Mouse (Mus musculus) liver, embryonic 11.5 days (tissue): ENCODE results near the gene Spock1. TPM values are rescaled to one million over a fixed set of nuclear protein-coding genes. Genes with fewer than 3 reads are reported as not detected.

Experiments
- ATAC-seq: fragments of 200-750 bp; cut with Nextera tagmentation; replicated peaks from 2 replicates; pipeline ENCODE4 v1.8.0; 2017; ENCODE audit warnings: moderate number of reproducible peaks, mild to moderate bottlenecking, moderate TSS enrichment, moderate library complexity; ENCODE audit not compliant: low FRiP score
- DNase-seq: peaks from one replicate; pipeline ENCODE4 v3.0.0-alpha.2; 2017; ENCODE audit warnings: low spot score
- H3K27ac ChIP-seq: fragments of 300-500 bp; sonication (generic); 2 replicates; pipeline ENCODE4 v1.5.1; 2014; ENCODE audit warnings: mild to moderate bottlenecking, low read depth, low read length, control low read depth
- H3K27me3 ChIP-seq: fragments of 300-500 bp; sonication (generic); replicated peaks from 2 replicates; pipeline ENCODE4 v1.6.1; 2014; ENCODE audit warnings: low read length, mixed read lengths; ENCODE audit not compliant: control insufficient read depth, insufficient read depth
- H3K36me3 ChIP-seq: fragments of 300-500 bp; sonication (generic); 2 replicates; pipeline ENCODE4 v1.6.1; 2014; ENCODE audit warnings: mild to moderate bottlenecking, low read length, moderate library complexity, mixed read lengths; ENCODE audit not compliant: control insufficient read depth, insufficient read depth
- H3K4me1 ChIP-seq: fragments of 300-500 bp; sonication (generic); replicated peaks from 2 replicates; pipeline ENCODE4 v1.6.1; 2014; ENCODE audit warnings: low read length, mixed read lengths; ENCODE audit not compliant: control insufficient read depth, insufficient read depth
- H3K4me2 ChIP-seq: fragments of 300-500 bp; sonication (generic); 2 replicates; pipeline ENCODE4 v1.6.1; 2014; ENCODE audit warnings: mild to moderate bottlenecking, control low read depth, moderate library complexity
- H3K4me3 ChIP-seq: fragments of 300-500 bp; sonication (generic); 2 replicates; pipeline ENCODE4 v1.5.1; 2014; ENCODE audit warnings: low read depth, low read length, control low read depth
- H3K9ac ChIP-seq: fragments of 300-500 bp; sonication (generic); 2 replicates; pipeline ENCODE4 v1.6.1; 2014; ENCODE audit warnings: low read depth, low read length, control low read depth
- H3K9me3 ChIP-seq: fragments of 300-500 bp; sonication (generic); 2 replicates; pipeline ENCODE4 v1.6.1; 2016; ENCODE audit warnings: low read length, inconsistent platforms, mixed read lengths; ENCODE audit not compliant: control insufficient read depth
- WGBS: fragments of 180-500 bp; shearing (Covaris S2); extraction: QIAGEN DNeasy Blood & Tissue Kit; methylation state at CpG from one replicate; pipeline ENCODE4 v1.1.7; 2014; 5-methylcytosine and 5-hydroxymethylcytosine counted together
- polyA plus RNA-seq: library from polyadenylated mRNA; unstranded; fragments of >200 nt; fragmentation: Nextera tagmentation; extraction: Ambion mirVana; gene quantifications from 2 replicates; pipeline ENCODE4 v1.2.1, GENCODE M21; 2014

Gene Spock1
- polyA plus RNA-seq, 1 experiment from 2014 or later = 1.2 TPM

DNA sequence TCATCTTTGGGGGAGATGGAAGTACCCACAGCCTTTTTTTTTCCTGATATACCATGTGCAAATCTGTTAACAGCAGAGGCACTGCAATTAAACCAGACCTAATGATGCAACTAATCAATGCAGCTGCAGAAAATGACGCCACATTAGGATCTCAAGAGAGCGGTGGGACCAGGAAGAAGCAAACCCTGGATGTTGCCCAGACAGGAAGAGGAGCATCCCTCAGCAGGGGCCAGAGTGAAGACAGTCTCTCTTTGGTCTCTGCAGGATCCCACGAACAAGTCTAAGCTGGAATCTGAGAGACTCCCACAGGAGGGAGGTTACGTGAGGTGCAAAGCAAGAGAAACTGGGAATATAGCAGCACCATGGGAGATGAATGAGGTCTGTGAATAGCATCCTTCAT, 52.4 kb downstream of the Spock1 start:
- Histone ChIP-seq H3K9ac (no peak overlapping the region), H3K4me1 (no peaks in the 10 kb centered on the region), H3K4me3 (no peak overlapping the region), H3K9me3 (no peaks in the 10 kb centered on the region), H3K36me3 (no peaks in the 10 kb centered on the region), H3K27me3 (no peaks in the 10 kb centered on the region), H3K4me2 (no peak overlapping the region), H3K27ac (no peak overlapping the region)
- no peak for DNase-seq
- WGBS = 66% methylated on average over 4 of the region's 4 CpGs
- ATAC-seq = no peak

DNA sequence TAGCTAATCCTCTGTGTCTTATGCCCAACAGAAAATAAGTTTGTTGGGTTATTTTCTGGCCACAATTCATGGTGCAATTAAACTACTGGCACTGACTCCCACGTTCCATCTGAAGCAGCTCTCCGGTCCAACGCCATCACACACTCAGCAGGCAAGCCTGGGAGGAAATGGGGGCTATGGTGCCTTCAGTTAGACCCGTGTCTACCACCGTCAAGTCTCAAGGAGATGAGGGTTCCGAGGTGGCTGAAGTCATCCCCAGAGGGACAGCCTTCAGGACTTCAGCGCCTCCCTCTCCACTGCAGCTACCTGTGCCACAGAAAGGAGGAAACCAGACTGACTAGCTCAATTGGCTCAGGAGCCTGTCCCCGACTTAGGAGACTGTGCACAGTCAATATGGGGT, 53.7 kb downstream of the Spock1 start:
- Histone ChIP-seq H3K27me3 (no peaks in the 10 kb centered on the region), H3K9me3 (no peaks in the 10 kb centered on the region), H3K9ac (no peak overlapping the region), H3K4me3 (no peak overlapping the region), H3K4me2 (no peak overlapping the region), H3K4me1 (no peaks in the 10 kb centered on the region), H3K27ac (no peak overlapping the region), H3K36me3 (no peaks in the 10 kb centered on the region)
- no peak for ATAC-seq
- 75% methylated on average over 8 of the region's 8 CpGs for WGBS
- no peak for DNase-seq

DNA sequence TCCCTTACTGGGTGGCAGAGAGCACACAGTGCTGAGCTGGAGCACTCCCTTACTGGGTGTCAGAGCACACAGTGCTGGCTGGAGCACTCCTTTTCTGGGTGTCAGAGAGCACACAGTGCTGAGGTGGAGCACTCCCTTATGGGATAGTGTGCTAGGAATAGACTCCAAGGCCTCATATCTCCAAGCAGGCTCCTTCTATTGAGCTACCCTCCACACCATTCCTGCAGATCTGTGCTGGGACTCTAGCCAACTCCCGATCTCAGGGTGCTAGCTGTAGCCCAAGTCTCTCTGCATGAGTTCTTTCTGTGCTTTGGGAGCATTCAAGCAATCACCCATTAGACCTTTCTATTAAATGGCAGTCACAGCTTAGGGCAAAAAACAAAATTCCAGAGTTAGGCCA, 54.5 kb downstream of the Spock1 start:
- no peak overlapping the region for H3K9ac ChIP-seq
- no peak overlapping the region for H3K27ac ChIP-seq
- H3K36me3 ChIP-seq = no peaks in the 10 kb centered on the region
- H3K4me2 ChIP-seq = no peak overlapping the region
- no peak overlapping the region for H3K4me3 ChIP-seq
- H3K9me3 ChIP-seq = no peaks in the 10 kb centered on the region
- ATAC-seq = no peak
- DNase-seq = no peak
- no peaks in the 10 kb centered on the region for H3K27me3 ChIP-seq
- 79% methylated on average over 1 of the region's 1 CpGs for WGBS
- H3K4me1 ChIP-seq = no peaks in the 10 kb centered on the region

DNA sequence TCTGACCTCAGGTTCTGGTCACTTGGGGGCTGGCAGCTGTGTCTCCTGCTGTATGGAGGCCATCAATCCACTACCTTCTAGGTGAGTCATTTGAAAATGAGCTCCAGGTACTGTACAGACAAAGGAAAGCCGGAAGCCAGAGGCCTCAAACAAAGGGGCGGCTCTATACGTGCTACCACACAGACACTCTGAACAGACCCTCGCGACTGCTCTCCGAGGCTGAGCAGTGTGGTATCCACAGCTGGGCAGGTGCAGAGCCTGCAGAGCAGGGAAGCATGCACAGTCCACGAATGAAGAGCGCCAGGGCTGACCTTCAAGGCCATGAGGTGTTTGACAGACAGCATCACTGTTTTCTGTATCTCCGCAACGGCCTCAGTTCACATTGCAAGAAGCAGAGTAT, 55.0 kb downstream of the Spock1 start:
- ATAC-seq (no peak), DNase-seq (no peak)
- H3K4me3 ChIP-seq = no peak overlapping the region
- no peaks in the 10 kb centered on the region for H3K4me1 ChIP-seq
- H3K36me3 ChIP-seq = no peaks in the 10 kb centered on the region
- 82% methylated on average over 10 of the region's 10 CpGs for WGBS
- no peaks in the 10 kb centered on the region for H3K9me3 ChIP-seq
- H3K9ac ChIP-seq = no peak overlapping the region
- no peak overlapping the region for H3K27ac ChIP-seq
- H3K4me2 ChIP-seq = no peak overlapping the region
- H3K27me3 ChIP-seq = no peaks in the 10 kb centered on the region

DNA sequence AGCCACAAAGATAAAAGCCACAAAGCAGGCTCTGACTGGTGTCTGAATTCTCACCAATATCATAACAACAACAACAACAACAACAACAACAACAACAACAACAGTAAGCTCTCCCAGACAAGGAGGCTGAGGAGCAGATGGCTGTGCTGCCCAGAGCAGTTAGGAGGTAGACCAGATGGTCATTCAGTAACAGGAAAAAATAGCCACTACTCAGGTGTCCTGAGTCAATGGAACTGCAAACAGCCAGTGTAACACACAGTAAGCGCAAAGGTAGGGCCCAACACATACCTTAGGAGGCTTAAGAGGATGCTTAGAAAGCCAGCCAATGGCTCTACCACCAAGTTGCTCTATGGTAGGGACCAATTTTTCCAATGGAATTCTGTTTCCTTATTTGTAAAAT, 59.2 kb downstream of the Spock1 start:
- DNase-seq = no peak
- H3K4me2 ChIP-seq = no peak overlapping the region
- H3K4me3 ChIP-seq = no peak overlapping the region
- no peak for ATAC-seq
- H3K36me3 ChIP-seq = no peaks in the 10 kb centered on the region
- 79% methylated on average over 1 of the region's 1 CpGs for WGBS
- H3K27me3 ChIP-seq = no peaks in the 10 kb centered on the region
- H3K9me3 ChIP-seq = no peaks in the 10 kb centered on the region
- H3K27ac ChIP-seq = no peak overlapping the region
- H3K4me1 ChIP-seq = no peaks in the 10 kb centered on the region
- H3K9ac ChIP-seq = no peak overlapping the region

DNA sequence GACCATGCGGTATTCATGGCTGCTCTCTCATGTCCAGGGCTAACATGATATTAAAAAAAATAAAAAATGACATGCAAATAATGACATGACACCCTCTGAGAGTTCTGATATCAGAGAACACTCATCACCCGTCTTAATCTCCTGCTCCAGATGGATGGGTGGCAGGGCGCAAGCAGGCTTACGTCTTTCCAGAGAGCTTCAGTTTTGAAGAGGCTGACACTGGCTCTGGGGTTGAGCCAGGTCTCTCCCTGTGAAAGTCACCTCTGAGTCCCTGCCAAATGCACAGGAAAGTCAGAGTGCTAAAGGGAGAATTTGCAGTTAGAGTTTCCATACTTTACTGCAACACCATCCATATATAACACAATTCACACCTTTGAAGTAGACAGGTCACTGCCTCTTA, 61.0 kb downstream of the Spock1 start:
- Histone ChIP-seq H3K36me3 (no peaks in the 10 kb centered on the region), H3K4me3 (no peak overlapping the region), H3K27me3 (no peaks in the 10 kb centered on the region), H3K4me1 (no peaks in the 10 kb centered on the region), H3K4me2 (no peak overlapping the region), H3K27ac (no peak overlapping the region), H3K9ac (no peak overlapping the region), H3K9me3 (no peaks in the 10 kb centered on the region)
- DNase-seq (no peak), ATAC-seq (no peak)
- 80% methylated on average over 4 of the region's 4 CpGs for WGBS

DNA sequence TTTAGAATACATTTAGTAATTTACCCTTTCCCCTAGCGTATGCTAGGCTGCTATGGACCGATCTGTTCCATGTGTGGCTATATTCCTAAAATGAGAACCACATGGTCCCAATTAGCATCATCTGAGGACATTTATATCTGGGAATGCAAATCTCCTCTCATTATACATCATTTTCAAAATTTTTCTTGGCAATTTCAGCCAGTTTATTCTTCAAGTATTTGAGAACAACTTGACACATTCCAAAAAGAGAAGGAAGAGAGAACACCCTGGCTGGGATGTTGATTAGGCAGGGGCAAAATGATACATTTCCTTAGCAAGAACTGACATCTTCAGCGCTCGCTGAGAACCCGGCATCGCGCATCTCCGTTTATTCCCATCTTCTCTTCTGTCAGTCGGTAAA, 61.7 kb downstream of the Spock1 start:
- WGBS = 87% methylated on average over 9 of the region's 9 CpGs
- no peak for DNase-seq

DNA sequence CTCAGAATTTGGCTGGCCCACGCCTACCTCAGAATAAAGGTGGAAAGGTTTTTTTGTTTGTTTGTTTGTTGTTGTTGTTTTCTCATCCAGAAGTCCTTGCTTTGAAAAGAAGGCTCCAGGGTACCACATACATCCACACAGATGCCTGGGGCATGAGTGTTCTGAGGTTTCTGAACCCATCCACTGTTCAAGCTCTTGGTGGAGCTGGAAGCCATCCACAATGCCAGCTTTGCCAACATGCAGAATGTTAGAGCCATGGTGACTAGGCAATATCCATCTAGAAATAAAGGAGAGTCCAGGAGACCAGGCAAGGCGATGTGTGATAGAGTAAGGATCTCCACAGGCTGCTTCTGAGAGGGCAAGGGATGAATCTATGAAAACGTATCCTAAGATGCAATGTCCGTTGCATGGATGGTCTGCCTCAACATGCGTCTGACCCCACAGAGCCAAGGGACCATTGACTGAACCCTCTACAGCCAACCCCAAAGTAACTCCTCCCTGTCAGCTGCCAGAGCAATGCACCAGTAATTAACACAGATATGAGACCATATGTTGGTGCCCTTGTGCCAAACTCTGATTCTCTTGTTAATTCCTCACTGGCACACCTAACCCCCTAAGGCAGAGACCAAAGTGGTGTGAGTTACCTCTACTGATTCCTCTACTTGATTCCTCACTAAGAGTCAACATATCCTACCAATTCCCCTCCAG, 66.8 kb downstream of the Spock1 start:
- no peak overlapping the region for H3K4me3 ChIP-seq
- DNase-seq (no peak), ATAC-seq (no peak)
- no peaks in the 10 kb centered on the region for H3K4me1 ChIP-seq
- WGBS = 84% methylated on average over 5 of the region's 5 CpGs
- H3K9ac ChIP-seq = no peak overlapping the region
- H3K27me3 ChIP-seq = no peaks in the 10 kb centered on the region
- no peaks in the 10 kb centered on the region for H3K9me3 ChIP-seq
- no peak overlapping the region for H3K27ac ChIP-seq
- no peaks in the 10 kb centered on the region for H3K36me3 ChIP-seq
- H3K4me2 ChIP-seq = no peak overlapping the region

More for the DNA sequence above, 61.7 kb downstream of the Spock1 start:
- Histone ChIP-seq H3K9ac (no peak overlapping the region), H3K9me3 (no peaks in the 10 kb centered on the region), H3K4me1 (no peaks in the 10 kb centered on the region), H3K36me3 (no peaks in the 10 kb centered on the region), H3K27ac (no peak overlapping the region), H3K4me3 (no peak overlapping the region), H3K4me2 (no peak overlapping the region), H3K27me3 (no peaks in the 10 kb centered on the region)
- no peak for ATAC-seq

DNA sequence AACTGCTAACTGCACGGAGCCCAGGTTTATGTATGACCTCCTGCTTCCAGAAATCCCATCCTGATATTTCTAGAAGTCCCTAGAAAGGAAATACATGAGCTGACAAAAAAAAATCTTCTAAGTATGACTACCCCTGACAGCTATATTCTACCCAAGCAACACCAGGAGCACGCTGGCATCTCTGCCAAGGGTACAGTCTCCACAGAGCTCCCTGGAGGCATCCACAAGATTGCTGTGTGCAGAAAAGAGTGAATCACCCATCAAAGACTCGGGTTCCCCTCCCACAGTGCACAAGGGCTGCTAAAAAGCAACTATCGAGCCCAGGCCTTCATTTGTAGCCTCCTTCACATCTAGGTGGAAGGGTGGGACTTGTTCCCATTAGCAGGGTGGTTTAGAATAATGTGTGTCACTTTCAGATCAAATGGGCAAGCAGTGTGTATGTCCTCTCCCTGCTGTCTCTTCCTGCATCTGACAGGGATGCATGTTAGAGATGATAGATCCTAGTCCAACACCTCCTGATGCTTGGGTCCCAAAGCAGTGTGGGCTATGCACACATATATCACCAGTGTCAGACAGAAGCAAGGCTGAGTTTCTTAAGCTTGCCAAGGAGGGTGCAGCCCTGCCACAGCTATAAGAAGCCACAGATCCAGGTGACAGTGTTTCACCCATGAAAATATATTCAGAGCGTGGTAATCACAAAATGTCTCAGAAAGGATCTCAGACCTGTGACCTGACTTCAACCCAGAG, 70.3 kb downstream of the Spock1 start:
- Histone ChIP-seq H3K9ac (no peak overlapping the region), H3K27me3 (no peaks in the 10 kb centered on the region), H3K36me3 (no peaks in the 10 kb centered on the region), H3K4me3 (no peak overlapping the region), H3K9me3 (0 out of 2 replicates have a peak, but pooled peaks cover 4% of the 10 kb centered on the region), H3K4me1 (no peaks in the 10 kb centered on the region), H3K4me2 (no peak overlapping the region), H3K27ac (no peak overlapping the region)
- DNase-seq (no peak), ATAC-seq (no peak)
- WGBS = 72% methylated on average over 5 of the region's 5 CpGs
